Mouse (Mus musculus) limb, embryonic 15.5 days (tissue): Measurements from ENCODE around the gene Gm4869. TPM values are rescaled to one million over a fixed set of nuclear protein-coding genes. Genes with fewer than 3 reads are reported as not detected.
A peak's percentile ranks its signal among the peaks of the same experiment; 100 is the strongest.
"Not testable (repeated sequence)": the region's sequence is repeated elsewhere in the genome, so short reads cannot be mapped to it uniquely, and the experiment has no call there.

Experiments
- ATAC-seq: fragments of 200-750 bp; cut with Nextera tagmentation; 2 replicates; pipeline ENCODE4 v1.8.0; 2017; ENCODE audit warnings: low read depth, moderate TSS enrichment; ENCODE audit not compliant: insufficient number of reproducible peaks, low FRiP score, low TSS enrichment
- H3K27ac ChIP-seq: fragments of 300-500 bp; sonication (generic); 2 replicates; pipeline ENCODE4 v1.5.1; 2015; ENCODE audit warnings: moderate library complexity, mild to moderate bottlenecking, inconsistent platforms
- H3K27me3 ChIP-seq: fragments of 300-500 bp; sonication (generic); 2 replicates; pipeline ENCODE4 v1.6.1; 2015; ENCODE audit warnings: inconsistent platforms
- H3K36me3 ChIP-seq: fragments of 300-500 bp; sonication (generic); 2 replicates; pipeline ENCODE4 v1.6.1; 2015; ENCODE audit warnings: inconsistent platforms
- H3K4me1 ChIP-seq: fragments of 300-500 bp; sonication (generic); 2 replicates; pipeline ENCODE4 v1.6.1; 2015; ENCODE audit warnings: inconsistent platforms
- H3K4me2 ChIP-seq: fragments of 300-500 bp; sonication (generic); 2 replicates; pipeline ENCODE4 v1.6.1; 2015; ENCODE audit warnings: mild to moderate bottlenecking, inconsistent platforms
- H3K4me3 ChIP-seq: fragments of 300-500 bp; sonication (generic); 2 replicates; pipeline ENCODE4 v1.5.1; 2015; ENCODE audit warnings: mild to moderate bottlenecking, inconsistent platforms
- H3K9ac ChIP-seq: fragments of 300-500 bp; sonication (generic); 2 replicates; pipeline ENCODE4 v1.6.1; 2015; ENCODE audit warnings: inconsistent platforms
- H3K9me3 ChIP-seq: fragments of 300-500 bp; sonication (generic); 2 replicates; pipeline ENCODE4 v1.6.1; 2016; ENCODE audit warnings: inconsistent platforms
- WGBS: fragments of 180-500 bp; shearing (Covaris S2); methylation state at CpG from one replicate; pipeline ENCODE4 v1.1.7; 2015; 5-methylcytosine and 5-hydroxymethylcytosine counted together
- polyA plus RNA-seq: library from polyadenylated mRNA; unstranded; fragments of >200 nt; fragmentation: Nextera tagmentation; extraction: Ambion mirVana; gene quantifications from 2 replicates; pipeline ENCODE4 v1.2.1, GENCODE M21; 2015

Gm4869 gene
- polyA plus RNA-seq, 1 experiment from 2014 or later = not detected

DNA sequence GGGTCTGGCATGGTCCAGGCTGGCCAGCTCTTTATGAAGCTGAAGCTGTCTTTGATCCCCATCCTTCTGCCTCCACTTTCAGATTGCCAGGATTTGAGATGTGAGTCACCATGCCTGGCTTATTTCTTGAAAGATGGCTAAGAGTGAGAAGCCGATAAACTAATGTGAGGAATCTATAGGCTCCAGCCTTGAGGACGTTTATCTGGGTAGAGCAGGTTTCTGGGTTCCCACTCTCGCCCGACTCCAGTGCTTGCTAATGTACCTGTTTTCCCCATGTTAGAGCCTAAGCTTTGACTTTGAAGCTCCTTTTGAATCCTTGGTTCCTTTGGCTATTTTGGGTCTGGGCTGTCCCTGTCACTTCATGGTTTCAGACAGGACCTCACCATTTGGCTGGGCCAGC, 24.8 kb upstream of the Gm4869 start:
- WGBS = 69% methylated on average over 4 of the region's 4 CpGs
- H3K4me2 ChIP-seq = peak overlapping the region; percentile 63
- H3K9ac ChIP-seq = peak overlapping the region; percentile 92; the same call in 1 of the 2 replicates
- peaks cover 20% of the 10 kb centered on the region for H3K36me3 ChIP-seq
- H3K27ac ChIP-seq = no peak overlapping the region
- no peaks in the 10 kb centered on the region for H3K27me3 ChIP-seq
- H3K9me3 ChIP-seq = no peaks in the 10 kb centered on the region
- peaks cover 19% of the 10 kb centered on the region for H3K4me1 ChIP-seq
- no peak for ATAC-seq
- peak overlapping the region; percentile 86 for H3K4me3 ChIP-seq

DNA sequence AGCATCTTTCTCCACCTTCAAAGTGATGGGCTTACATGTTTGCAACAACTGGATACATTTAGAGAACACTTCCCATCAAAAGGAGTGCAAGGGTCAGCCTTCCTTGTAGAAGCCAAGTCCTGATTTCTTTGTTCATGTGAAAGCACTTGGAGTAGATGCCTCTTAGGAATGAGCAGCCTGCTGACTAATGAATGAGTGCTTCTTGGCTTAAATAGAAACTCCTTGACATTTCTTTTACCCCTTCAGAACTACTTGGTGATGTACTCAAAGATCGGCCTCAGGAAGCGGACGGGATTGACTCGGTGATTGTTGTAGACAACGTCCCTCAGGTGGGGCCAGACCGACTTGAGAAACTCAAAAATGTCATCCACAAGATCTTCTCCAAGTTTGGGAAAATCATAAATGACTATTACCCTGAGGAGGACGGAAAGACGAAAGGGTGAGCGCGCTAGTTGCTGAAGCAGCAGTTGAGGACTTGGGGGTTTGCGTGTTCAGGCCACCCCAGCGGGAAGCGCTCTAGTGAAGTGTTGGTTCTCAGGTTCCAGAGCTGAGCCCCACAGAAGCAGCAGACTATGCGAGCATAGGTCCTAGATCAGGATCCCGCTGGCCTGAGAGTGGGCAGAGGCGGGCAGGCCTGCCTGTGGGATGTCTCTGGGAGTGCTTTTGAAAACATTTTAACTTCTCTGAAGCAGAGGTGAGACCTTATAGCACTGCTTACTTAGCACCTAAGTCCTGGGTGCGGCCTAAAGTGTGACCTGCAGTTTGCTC, 20.2 kb upstream of the Gm4869 start:
- Histone ChIP-seq H3K9me3 (no peaks in the 10 kb centered on the region), H3K27me3 (no peaks in the 10 kb centered on the region), H3K4me2 (no peak overlapping the region), H3K27ac (no peak overlapping the region), H3K9ac (no peak overlapping the region), H3K4me3 (no peak overlapping the region), H3K36me3 (peaks cover 64% of the 10 kb centered on the region), H3K4me1 (peaks cover 15% of the 10 kb centered on the region)
- 93% methylated on average over 17 of the region's 17 CpGs for WGBS
- no peak for ATAC-seq

GRCm38 (mm10) chr5:140439117-140439516, 6.3 kb upstream of the Gm4869 start:
- H3K36me3 ChIP-seq = peaks cover 86% of the 10 kb centered on the region
- not testable (repeated sequence) for H3K27ac ChIP-seq, ATAC-seq, H3K9me3 ChIP-seq, H3K27me3 ChIP-seq, H3K4me1 ChIP-seq, H3K4me3 ChIP-seq, H3K9ac ChIP-seq, H3K4me2 ChIP-seq
- no CpG with 5 or more reads among the region's 6 CpGs for WGBS

DNA sequence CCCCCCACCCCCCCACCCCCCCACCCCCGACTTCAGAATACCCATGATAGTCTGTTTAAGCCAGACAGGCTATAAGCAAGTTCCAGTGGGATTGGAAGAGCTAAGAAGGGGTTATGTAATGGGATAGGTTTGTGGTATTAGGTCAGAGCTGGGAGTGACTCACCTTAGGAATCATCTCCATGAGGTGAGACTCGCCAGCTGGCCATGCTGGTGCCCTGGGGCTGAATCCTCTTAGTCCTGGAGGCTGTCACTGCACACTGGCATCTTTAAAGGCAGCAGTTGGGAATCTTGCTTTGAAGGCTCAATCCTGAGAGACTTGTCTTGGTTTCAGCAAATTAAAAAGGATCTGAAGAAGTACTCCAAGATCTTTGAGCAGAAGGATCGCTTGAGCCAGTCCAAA, 4.0 kb upstream of the Gm4869 start:
- no peak for ATAC-seq
- Histone ChIP-seq H3K9me3 (no peaks in the 10 kb centered on the region), H3K27me3 (no peaks in the 10 kb centered on the region), H3K36me3 (peaks cover 81% of the 10 kb centered on the region), H3K4me3 (no peak overlapping the region), H3K4me2 (no peak overlapping the region), H3K4me1 (no peaks in the 10 kb centered on the region), H3K27ac (no peak overlapping the region), H3K9ac (no peak overlapping the region)
- 79% methylated on average over 3 of the region's 3 CpGs for WGBS

DNA sequence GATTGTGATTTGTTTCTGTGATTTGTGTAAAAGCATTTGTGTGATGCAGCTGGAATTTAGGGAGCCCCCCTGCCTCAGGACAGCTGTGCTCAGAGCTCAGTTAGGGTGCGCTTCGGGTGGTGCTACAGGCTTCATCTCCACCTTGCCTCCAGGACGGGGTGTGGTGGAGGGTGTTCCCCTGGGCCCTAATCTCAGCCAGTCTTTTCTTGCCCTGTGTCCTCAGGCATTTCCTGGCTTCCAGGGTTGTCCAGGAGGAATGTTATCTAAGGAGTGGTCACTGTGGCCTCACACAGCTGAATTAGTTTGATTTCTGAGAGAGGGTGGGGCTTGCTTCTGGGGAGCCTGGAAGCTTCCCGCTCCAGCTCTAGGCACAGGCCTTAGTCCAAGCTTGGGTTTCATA, 1.4 kb upstream of the Gm4869 start:
- Histone ChIP-seq H3K4me3 (no peak overlapping the region), H3K27ac (peak overlapping the region; percentile 7; the same call in 1 of the 2 replicates), H3K4me1 (no peaks in the 10 kb centered on the region), H3K9ac (no peak overlapping the region), H3K4me2 (no peak overlapping the region), H3K27me3 (no peaks in the 10 kb centered on the region), H3K36me3 (peaks cover 59% of the 10 kb centered on the region), H3K9me3 (no peaks in the 10 kb centered on the region)
- WGBS = 89% methylated on average over 4 of the region's 4 CpGs
- no peak for ATAC-seq

GRCm38 (mm10) chr5:140446054-140446453, 609 bp downstream of the Gm4869 start:
- 70% methylated on average over 7 of the region's 7 CpGs for WGBS
- ATAC-seq = no peak

DNA sequence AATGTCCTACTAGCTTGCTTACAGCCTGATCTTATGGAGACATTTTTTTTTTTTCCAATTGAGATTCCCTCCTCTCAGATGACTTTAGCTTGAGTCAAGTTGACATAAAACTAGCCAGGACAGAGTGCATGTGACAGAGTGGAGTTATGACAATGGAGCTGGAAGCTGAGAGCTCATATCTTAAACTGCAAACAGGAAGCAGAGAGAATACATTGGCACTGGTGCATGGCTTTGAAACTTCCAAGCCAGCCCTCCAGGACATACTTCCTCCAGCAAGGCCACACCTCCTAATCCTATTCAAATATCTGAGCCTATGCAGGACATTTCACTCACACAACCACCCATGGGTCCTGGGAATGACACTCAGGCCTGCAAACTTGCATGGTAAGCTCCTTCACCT, 9.0 kb downstream of the Gm4869 start:
- Histone ChIP-seq H3K4me2 (no peak overlapping the region), H3K27me3 (no peaks in the 10 kb centered on the region), H3K4me3 (no peak overlapping the region), H3K36me3 (no peaks in the 10 kb centered on the region), H3K9ac (no peak overlapping the region), H3K27ac (no peak overlapping the region), H3K4me1 (no peaks in the 10 kb centered on the region), H3K9me3 (no peaks in the 10 kb centered on the region)
- ATAC-seq = no peak

More at GRCm38 (mm10) chr5:140446054-140446453, 609 bp downstream of the Gm4869 start:
- H3K36me3 ChIP-seq = peaks cover 43% of the 10 kb centered on the region
- no peaks in the 10 kb centered on the region for H3K9me3 ChIP-seq
- no peak overlapping the region for H3K27ac ChIP-seq
- H3K27me3 ChIP-seq = no peaks in the 10 kb centered on the region
- no peak overlapping the region for H3K4me2 ChIP-seq
- no peaks in the 10 kb centered on the region for H3K4me1 ChIP-seq
- H3K9ac ChIP-seq = no peak overlapping the region
- no peak overlapping the region for H3K4me3 ChIP-seq

- no peak overlapping the region for H3K9ac ChIP-seq
- no peaks in the 10 kb centered on the region for H3K27me3 ChIP-seq
- H3K36me3 ChIP-seq = no peaks in the 10 kb centered on the region
- ATAC-seq = no peak
- 74% methylated on average over 2 of the region's 2 CpGs for WGBS
- H3K4me1 ChIP-seq = no peaks in the 10 kb centered on the region
- no peak overlapping the region for H3K4me3 ChIP-seq
- H3K27ac ChIP-seq = no peak overlapping the region
- H3K4me2 ChIP-seq = no peak overlapping the region
- no peaks in the 10 kb centered on the region for H3K9me3 ChIP-seq
These were observed 10.0 kb downstream of the Gm4869 start for GRCm38 (mm10) chr5:140455466-140455865.

GRCm38 (mm10) chr5:140461476-140461875, 16.0 kb downstream of the Gm4869 start:
- Histone ChIP-seq H3K27me3 (no peaks in the 10 kb centered on the region), H3K4me2 (no peak overlapping the region), H3K9me3 (peaks cover 4% of the 10 kb centered on the region; the same call in 1 of the 2 replicates), H3K9ac (no peak overlapping the region), H3K27ac (no peak overlapping the region), H3K36me3 (no peaks in the 10 kb centered on the region), H3K4me3 (no peak overlapping the region), H3K4me1 (no peaks in the 10 kb centered on the region)
- ATAC-seq = no peak
- 78% methylated on average over 3 of the region's 3 CpGs for WGBS

- 74% methylated on average over 2 of the region's 2 CpGs for WGBS
- not testable (repeated sequence) for H3K4me3 ChIP-seq, ATAC-seq, H3K4me2 ChIP-seq, H3K36me3 ChIP-seq, H3K4me1 ChIP-seq, H3K9me3 ChIP-seq, H3K27me3 ChIP-seq, H3K9ac ChIP-seq, H3K27ac ChIP-seq
These were observed 17.7 kb downstream of the Gm4869 start for GRCm38 (mm10) chr5:140463151-140463550.

DNA sequence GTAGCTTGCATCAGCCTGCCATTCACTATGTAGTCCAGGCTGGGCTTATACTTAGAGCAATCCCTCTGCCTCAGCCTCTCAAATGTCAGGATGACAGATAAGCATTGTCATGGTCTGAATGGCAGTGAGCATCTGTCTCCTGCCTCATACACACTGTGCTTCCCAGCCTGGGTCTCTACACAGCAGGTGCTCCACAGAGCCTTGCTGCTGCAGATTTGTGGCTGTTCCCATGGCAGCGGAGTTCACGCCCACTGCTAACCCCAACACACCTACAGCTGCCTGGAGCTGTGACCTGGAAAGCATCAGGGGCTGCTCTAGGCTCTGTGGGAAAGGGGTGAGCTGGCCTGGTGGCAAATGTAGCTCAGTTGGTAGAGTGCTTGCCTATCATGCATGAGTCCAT, 19.5 kb downstream of the Gm4869 start:
- 81% methylated on average over 2 of the region's 2 CpGs for WGBS

GRCm38 (mm10) chr5:140472336-140472735, 26.9 kb downstream of the Gm4869 start:
- H3K9ac ChIP-seq = no peak overlapping the region
- ATAC-seq = no peak
- 73% methylated on average over 3 of the region's 3 CpGs for WGBS

More for the DNA sequence above, 19.5 kb downstream of the Gm4869 start:
- Histone ChIP-seq H3K36me3 (no peaks in the 10 kb centered on the region), H3K9ac (no peak overlapping the region), H3K4me2 (no peak overlapping the region), H3K27ac (no peak overlapping the region), H3K4me1 (no peaks in the 10 kb centered on the region), H3K4me3 (no peak overlapping the region), H3K27me3 (no peaks in the 10 kb centered on the region), H3K9me3 (peaks cover 4% of the 10 kb centered on the region; the same call in 1 of the 2 replicates)
- ATAC-seq = no peak

More at GRCm38 (mm10) chr5:140472336-140472735, 26.9 kb downstream of the Gm4869 start:
- Histone ChIP-seq H3K4me2 (no peak overlapping the region), H3K9me3 (no peaks in the 10 kb centered on the region), H3K36me3 (no peaks in the 10 kb centered on the region), H3K4me3 (no peak overlapping the region), H3K27me3 (no peaks in the 10 kb centered on the region), H3K4me1 (no peaks in the 10 kb centered on the region), H3K27ac (no peak overlapping the region)
